Mouse (Mus musculus) kidney, adult 2 months (tissue): ENCODE measurements around the gene Rae1.

Experiments used
- CTCF ChIP-seq: fragments of 200-500 bp; conservative IDR thresholded peaks from 2 replicates; pipeline ENCODE4 v1.5.1; 2011; ENCODE audit warnings: low read depth, mild to moderate bottlenecking, control low read depth, low read length, moderate library complexity, mixed read lengths; ENCODE audit not compliant: insufficient read depth, insufficient read length
- POLR2A ChIP-seq: fragments of 200-500 bp; IDR thresholded peaks from one replicate; pipeline ENCODE4 v1.6.1; 2011; ENCODE audit warnings: low read depth, low read length, control low read depth

DNA sequence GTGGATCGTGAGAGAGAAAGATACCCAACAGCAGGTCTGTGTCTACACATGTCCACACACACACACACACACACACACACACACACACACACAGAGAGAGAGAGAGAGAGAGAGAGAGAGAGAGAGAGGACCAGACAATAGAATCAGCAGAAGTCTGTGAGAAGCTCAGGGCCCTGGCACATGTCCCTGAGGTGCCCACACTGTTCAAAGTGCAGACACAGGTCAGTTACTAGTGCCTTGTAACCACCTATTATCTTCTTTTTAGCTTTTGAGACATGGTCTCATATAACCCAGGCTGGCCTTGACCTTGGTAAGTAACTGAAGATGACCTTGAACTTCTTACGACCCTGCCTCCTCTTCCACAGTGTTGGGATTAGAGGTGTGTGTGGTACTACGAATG, 49.3 kb downstream of the Rae1 start:
- no peak for TF ChIP-seq CTCF
- no peak for TF ChIP-seq POLR2A
